8 mouse cellular contexts compared by ENCODE assay signal in the genomic region with DNA sequence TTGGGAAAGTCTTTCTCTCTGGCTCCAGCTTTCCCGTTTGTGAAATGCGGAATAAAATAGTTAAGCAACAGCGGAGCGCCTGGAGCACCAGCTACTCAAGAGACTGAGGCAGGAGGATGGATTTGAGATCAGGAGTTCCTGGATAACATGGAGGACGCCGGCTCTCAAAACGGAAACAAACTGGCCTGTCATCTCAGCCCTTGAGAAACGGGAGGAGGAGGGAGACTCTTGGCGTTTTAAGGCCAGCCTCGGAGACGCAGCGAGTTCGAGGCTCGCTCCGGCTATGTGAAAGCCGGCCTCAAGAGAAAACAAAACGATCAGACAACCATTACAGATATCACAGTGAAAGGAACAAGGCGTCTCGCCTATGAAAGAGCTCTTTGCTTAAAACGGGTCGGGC. TPM values are rescaled to one million over a fixed set of nuclear protein-coding genes. Genes with fewer than 3 reads are reported as not detected.
DNase-seq lines count a peak whose midpoint lies in the region; ATAC-seq and TF ChIP-seq lines count a peak whose summit lies in the region.

No protein-coding gene starts in this region.

- peak overlapping the region; percentile 99 for H3K27ac ChIP-seq in lung, embryonic 15.5 days
- peak overlapping the region; percentile 98; the same call in 1 of the 2 replicates for H3K27ac ChIP-seq in cortical plate, adult 2 months (ENCODE audit: insufficient read depth, low read length)
- H3K27ac ChIP-seq in hindbrain, embryonic 15.5 days (replicated peaks): peak overlapping the region; percentile 100
- peak overlapping the region; percentile 99 for H3K27ac ChIP-seq in midbrain, embryonic 14.5 days (replicated peaks; ENCODE audit: low read depth, low read length)

- peaks cover 16% of the 10 kb centered on the region for H3K4me1 ChIP-seq in lung, embryonic 15.5 days
- H3K4me1 ChIP-seq in cortical plate, adult 2 months (ENCODE audit: control insufficient read depth, insufficient read depth, low read length): peaks cover 1% of the 10 kb centered on the region; the same call in 1 of the 2 replicates
- H3K4me1 ChIP-seq in hindbrain, embryonic 15.5 days (replicated peaks): peaks cover 29% of the 10 kb centered on the region
- peaks cover 9% of the 10 kb centered on the region for H3K4me1 ChIP-seq in midbrain, embryonic 14.5 days (ENCODE audit: control insufficient read depth, insufficient read depth, low read length)

- no peak for DNase-seq in lung, postnatal 4 days
- no peak for DNase-seq in midbrain, embryonic 14.5 days
- DNase-seq in frontal cortex, postnatal 14 days (ENCODE audit: low spot score in 2 of 2): no peak
- no peak for DNase-seq in kidney, postnatal 14 days
- DNase-seq in left cerebral cortex, adult 18-20 months (ENCODE audit: low spot score in 2 of 2): no peak

- TF ChIP-seq POLR2A in cortical plate, adult 2 months (IDR thresholded peaks at IDR 0.05; ENCODE audit: extremely low read depth, insufficient read depth, low read length): no peak

- no peaks in the 10 kb centered on the region for H3K27me3 ChIP-seq in lung, embryonic 15.5 days
- no peaks in the 10 kb centered on the region for H3K27me3 ChIP-seq in hindbrain, embryonic 15.5 days
- H3K27me3 ChIP-seq in midbrain, embryonic 14.5 days (ENCODE audit: control insufficient read depth, insufficient read depth, low read length): no peaks in the 10 kb centered on the region

- ATAC-seq in lung, embryonic 15.5 days (ENCODE audit: borderline replicate concordance, extremely low read depth, low FRiP score, low TSS enrichment): no peak
- ATAC-seq in hindbrain, embryonic 15.5 days (ENCODE audit: low FRiP score, low read depth): no peak
- ATAC-seq in midbrain, embryonic 14.5 days (ENCODE audit: low FRiP score, low TSS enrichment): no peak

- H3K36me3 ChIP-seq in lung, embryonic 15.5 days: peaks cover 19% of the 10 kb centered on the region
- peaks cover 14% of the 10 kb centered on the region for H3K36me3 ChIP-seq in hindbrain, embryonic 15.5 days
- H3K36me3 ChIP-seq in midbrain, embryonic 14.5 days (ENCODE audit: control insufficient read depth, insufficient read depth, low read length): peaks cover 9% of the 10 kb centered on the region

- peak overlapping the region; percentile 98 for H3K4me3 ChIP-seq in lung, embryonic 15.5 days
- peak overlapping the region; percentile 60 for H3K4me3 ChIP-seq in cortical plate, adult 2 months (ENCODE audit: insufficient read depth, low read length)
- peak overlapping the region; percentile 99 for H3K4me3 ChIP-seq in hindbrain, embryonic 15.5 days
- peak overlapping the region; percentile 97 for H3K4me3 ChIP-seq in midbrain, embryonic 14.5 days (replicated peaks; ENCODE audit: low read depth, low read length)

- WGBS in lung, embryonic 15.5 days: 2% methylated on average over 21 of the region's 21 CpGs
- 4% methylated on average over 21 of the region's 21 CpGs for WGBS in hindbrain, embryonic 15.5 days
- WGBS in midbrain, embryonic 14.5 days: 3% methylated on average over 21 of the region's 21 CpGs

- TF ChIP-seq CTCF in cortical plate, adult 2 months (IDR thresholded peaks at IDR 0.05; ENCODE audit: extremely low read depth, insufficient read depth, low read length): no peak

- peak overlapping the region; percentile 84 for H3K4me2 ChIP-seq in lung, embryonic 15.5 days
- peak overlapping the region; percentile 76 for H3K4me2 ChIP-seq in hindbrain, embryonic 15.5 days
- H3K4me2 ChIP-seq in midbrain, embryonic 14.5 days (ENCODE audit: low read length): peak overlapping the region; percentile 88

- H3K9ac ChIP-seq in lung, embryonic 15.5 days: peak overlapping the region; percentile 100
- H3K9ac ChIP-seq in hindbrain, embryonic 15.5 days: peak overlapping the region; percentile 98
- peak overlapping the region; percentile 87 for H3K9ac ChIP-seq in midbrain, embryonic 14.5 days (replicated peaks; ENCODE audit: low read length)

- no peaks in the 10 kb centered on the region for H3K9me3 ChIP-seq in lung, embryonic 15.5 days
- H3K9me3 ChIP-seq in hindbrain, embryonic 15.5 days: no peaks in the 10 kb centered on the region
- no peaks in the 10 kb centered on the region for H3K9me3 ChIP-seq in midbrain, embryonic 14.5 days (ENCODE audit: control insufficient read depth, low read length)

RNA-seq across cellular contexts. Expression of a gene that starts 0.8 kb away (rescaled TPM):
- polyA plus RNA-seq in lung, embryonic 15.5 days (2015; fragmentation: Nextera tagmentation; extraction: Ambion mirVana): 139 and 140 TPM in 2 replicates
- polyA plus RNA-seq in cortical plate, adult 2 months (2012; rRNA removed): 66.3 and 66.6 TPM in 2 replicates
- polyA plus RNA-seq in hindbrain, embryonic 15.5 days (2015; fragmentation: Nextera tagmentation; extraction: Ambion mirVana): 130 and 132 TPM in 2 replicates
- 148 and 174 TPM in 2 replicates for polyA plus RNA-seq in midbrain, embryonic 14.5 days (2014; fragmentation: Nextera tagmentation; extraction: Ambion mirVana)
- 10 to 100 TPM; 83.2 to 93.1 TPM for total RNA-seq in left cerebral cortex, adult 18-20 months (2021)

RNA-seq across cellular contexts. Expression of a gene that starts 24.0 kb away (rescaled TPM):
- 139 and 155 TPM in 2 replicates for polyA plus RNA-seq in lung, embryonic 15.5 days (2015; fragmentation: Nextera tagmentation; extraction: Ambion mirVana)
- 48.4 and 57.0 TPM in 2 replicates for polyA plus RNA-seq in cortical plate, adult 2 months (2012; rRNA removed)
- polyA plus RNA-seq in hindbrain, embryonic 15.5 days (2015; fragmentation: Nextera tagmentation; extraction: Ambion mirVana): 116 and 144 TPM in 2 replicates
- polyA plus RNA-seq in midbrain, embryonic 14.5 days (2014; fragmentation: Nextera tagmentation; extraction: Ambion mirVana): 89.7 and 107 TPM in 2 replicates
- total RNA-seq in left cerebral cortex, adult 18-20 months (2021): 10 to 100 TPM; 60.3 to 68.1 TPM

RNA-seq across cellular contexts. Expression of a gene that starts 25.8 kb away (rescaled TPM):
- 56.1 and 64.7 TPM in 2 replicates for polyA plus RNA-seq in lung, embryonic 15.5 days (2015; fragmentation: Nextera tagmentation; extraction: Ambion mirVana)
- 126 and 128 TPM in 2 replicates for polyA plus RNA-seq in cortical plate, adult 2 months (2012; rRNA removed)
- polyA plus RNA-seq in hindbrain, embryonic 15.5 days (2015; fragmentation: Nextera tagmentation; extraction: Ambion mirVana): 74.7 and 78.9 TPM in 2 replicates
- 57.0 and 62.3 TPM in 2 replicates for polyA plus RNA-seq in midbrain, embryonic 14.5 days (2014; fragmentation: Nextera tagmentation; extraction: Ambion mirVana)
- total RNA-seq in left cerebral cortex, adult 18-20 months (2021): 100 to 1,000 TPM; 154 to 189 TPM

RNA-seq across cellular contexts. Expression of a gene that starts 59.1 kb away (rescaled TPM):
- polyA plus RNA-seq in lung, embryonic 15.5 days (2015; fragmentation: Nextera tagmentation; extraction: Ambion mirVana): 61.9 TPM in 2 replicates
- 15.9 and 16.4 TPM in 2 replicates for polyA plus RNA-seq in cortical plate, adult 2 months (2012; rRNA removed)
- 29.7 and 31.0 TPM in 2 replicates for polyA plus RNA-seq in hindbrain, embryonic 15.5 days (2015; fragmentation: Nextera tagmentation; extraction: Ambion mirVana)
- polyA plus RNA-seq in midbrain, embryonic 14.5 days (2014; fragmentation: Nextera tagmentation; extraction: Ambion mirVana): 23.1 and 24.7 TPM in 2 replicates
- total RNA-seq in left cerebral cortex, adult 18-20 months (2021): 1 to 10 TPM; 9.0 to 9.4 TPM
